Mouse (Mus musculus) CH12F3 (cell line): ENCODE data around the gene Stk25.
"Not testable (repeated sequence)": the region's sequence is repeated elsewhere in the genome, so short reads cannot be mapped to it uniquely, and the experiment has no call there.

Source experiments
- in situ Hi-C: fragments of 300-500 bp; cut with MboI; formaldehyde crosslinking; loops from 2 replicates; pipeline ENCODE4 v1.14.3; 2020; ENCODE audit warnings: low sequenced_read_pairs

The Stk25 gene

GRCm38 (mm10) chr1:93658559-93658958 is at the start of gene Stk25:
Stk25 (minus strand) TSS chr1:93658659.
- in situ Hi-C loops, result not testable (repeated sequence)

GRCm38 (mm10) chr1:93705389-93705788 is 46.9 kb upstream of the Stk25 start:
- in situ Hi-C loops, result no loop called here

DNA sequence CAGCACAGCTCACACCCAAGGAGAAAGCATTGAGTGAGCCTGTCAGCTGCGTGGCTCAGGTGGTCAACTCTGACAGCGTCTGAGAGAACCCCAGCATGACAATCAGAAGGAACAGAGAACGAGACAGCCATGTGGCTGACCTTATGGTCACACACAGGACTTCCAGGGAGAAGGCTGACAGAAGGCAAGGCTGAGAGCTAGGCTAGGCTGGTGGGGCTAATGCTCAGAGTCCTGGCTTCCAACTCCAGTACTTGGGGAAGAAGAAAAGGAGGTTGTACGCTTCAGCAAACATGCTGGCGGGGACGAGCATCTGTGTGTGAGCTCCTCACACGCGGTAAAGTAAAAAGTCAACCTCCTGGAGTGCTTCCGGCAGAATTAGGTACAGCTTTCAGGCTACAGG is 45.9 kb upstream of the Stk25 start:
- in situ Hi-C loops, result no loop called here

DNA sequence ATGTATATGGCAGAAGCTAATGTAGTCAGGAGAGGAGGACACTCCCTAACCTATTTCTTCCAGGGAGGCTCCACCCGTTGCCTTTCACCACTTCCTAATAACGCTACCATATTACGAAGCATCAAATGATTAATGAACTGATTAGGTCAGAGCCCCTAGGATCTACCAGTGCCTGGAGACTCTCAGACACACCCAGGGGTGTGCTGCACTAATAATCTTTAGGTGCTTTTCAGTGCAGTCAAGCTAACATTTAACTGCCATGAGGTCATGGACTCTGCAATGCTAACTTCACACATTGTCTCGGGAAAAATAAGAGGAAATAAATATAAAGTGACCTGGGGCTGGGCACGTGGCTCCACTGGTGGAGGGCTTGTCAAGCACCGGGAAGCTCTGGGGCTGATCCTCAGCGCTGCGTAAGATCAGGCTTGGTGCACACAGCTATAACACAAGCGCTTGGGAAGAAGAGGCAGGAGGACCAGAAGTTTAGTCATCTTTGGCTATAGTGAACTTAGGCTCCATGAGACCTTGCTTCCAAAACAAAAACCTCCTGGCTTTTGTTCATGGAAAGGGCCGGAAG is 45.1 kb upstream of the Stk25 start:
- in situ Hi-C loops, result no loop called here

- in situ Hi-C loops, result no loop called here
Observed at GRCm38 (mm10) chr1:93702106-93702505, 43.6 kb upstream of the Stk25 start.

GRCm38 (mm10) chr1:93699159-93699558 is 40.7 kb upstream of the Stk25 start:
- in situ Hi-C loops, result no loop called here

GRCm38 (mm10) chr1:93697317-93697716 is 38.9 kb upstream of the Stk25 start:
- in situ Hi-C loops, result no loop called here

DNA sequence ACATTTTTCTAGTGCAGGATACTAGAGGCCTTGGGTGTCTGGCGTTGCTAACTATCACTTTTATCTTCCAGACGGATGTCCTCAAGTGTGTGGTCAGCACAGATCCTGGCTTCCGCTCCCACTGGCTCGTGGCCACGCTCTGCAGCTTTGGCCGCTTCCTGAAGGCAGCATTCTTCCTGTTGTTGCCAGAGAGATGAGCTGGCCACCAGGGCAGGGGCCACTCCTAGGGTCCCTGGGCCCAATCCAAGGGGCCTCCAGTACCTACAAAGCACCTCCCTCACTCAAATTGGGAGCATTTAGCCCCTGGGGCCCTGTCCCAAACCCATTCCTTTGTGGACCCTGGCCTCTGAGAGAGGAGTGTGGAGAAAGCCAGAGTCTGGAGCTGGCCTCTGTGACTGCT is 36.5 kb upstream of the Stk25 start:
- in situ Hi-C loops, result no loop called here

DNA sequence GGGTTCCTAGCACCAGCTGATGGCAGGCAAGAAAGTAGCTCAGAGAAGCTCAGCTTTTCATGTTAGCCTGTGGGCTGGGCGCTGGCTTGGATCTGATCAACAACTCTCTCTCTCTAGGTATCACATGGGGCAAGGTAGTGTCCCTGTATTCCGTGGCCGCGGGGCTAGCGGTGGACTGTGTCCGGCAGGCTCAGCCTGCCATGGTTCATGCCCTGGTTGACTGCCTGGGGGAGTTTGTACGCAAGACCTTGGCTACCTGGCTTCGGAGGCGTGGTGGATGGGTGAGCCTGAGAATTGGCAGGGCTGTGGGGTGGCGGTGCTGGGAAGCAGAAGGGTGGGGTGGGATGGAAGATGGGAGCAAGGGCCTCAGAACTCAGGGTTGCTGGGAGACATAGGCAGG is 35.5 kb upstream of the Stk25 start:
- in situ Hi-C loops, result no loop called here

DNA sequence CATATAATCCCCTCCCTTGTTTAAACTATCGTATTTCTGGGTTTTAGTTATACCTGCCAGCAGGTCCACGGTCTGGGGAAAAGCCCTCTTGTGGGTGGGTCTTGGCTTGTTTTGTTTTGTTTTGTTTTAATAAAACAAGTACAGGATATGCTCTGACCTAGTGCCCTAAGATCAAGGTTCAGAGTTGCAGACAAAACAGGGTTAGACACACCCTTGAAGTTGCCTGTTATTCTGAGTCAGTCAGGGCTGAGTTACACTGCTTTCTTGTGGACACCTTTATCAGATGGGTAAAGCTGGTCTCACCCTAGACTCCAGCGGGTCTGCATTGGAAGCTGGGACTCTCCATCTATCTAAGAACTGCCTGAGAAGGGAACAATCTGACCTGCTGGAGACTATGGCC is 35.0 kb upstream of the Stk25 start:
- in situ Hi-C loops, result no loop called here

- in situ Hi-C loops, result no loop called here
Observed at GRCm38 (mm10) chr1:93692773-93693172, 34.3 kb upstream of the Stk25 start.

DNA sequence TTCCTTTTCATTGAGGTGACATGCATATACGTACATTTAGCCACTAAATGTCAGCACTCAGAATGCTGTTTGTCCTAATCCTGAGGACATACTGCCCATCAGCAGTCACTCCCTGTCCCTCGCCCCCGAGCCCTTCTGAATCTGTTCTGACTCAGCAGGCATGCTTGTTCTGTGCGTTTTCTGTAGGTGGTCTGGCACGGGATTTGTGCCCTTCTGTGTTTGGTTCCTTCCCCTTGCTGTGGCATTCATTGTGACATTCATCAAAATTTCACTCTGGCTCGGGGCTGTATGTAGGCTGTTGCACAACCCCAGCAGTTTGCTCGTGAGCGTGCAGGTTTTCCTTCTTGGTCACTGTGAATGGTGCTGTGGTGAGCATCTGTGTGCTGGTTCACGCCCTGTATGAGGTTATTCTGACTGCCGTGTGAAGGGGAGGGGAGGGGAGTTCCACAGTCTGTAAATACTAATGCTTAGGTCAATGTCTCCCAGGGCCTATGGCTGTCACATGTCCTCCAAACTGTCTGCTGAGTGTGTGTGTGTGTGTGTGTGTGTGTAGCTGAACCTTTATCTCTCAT is 33.4 kb upstream of the Stk25 start:
- in situ Hi-C loops, result no loop called here

DNA sequence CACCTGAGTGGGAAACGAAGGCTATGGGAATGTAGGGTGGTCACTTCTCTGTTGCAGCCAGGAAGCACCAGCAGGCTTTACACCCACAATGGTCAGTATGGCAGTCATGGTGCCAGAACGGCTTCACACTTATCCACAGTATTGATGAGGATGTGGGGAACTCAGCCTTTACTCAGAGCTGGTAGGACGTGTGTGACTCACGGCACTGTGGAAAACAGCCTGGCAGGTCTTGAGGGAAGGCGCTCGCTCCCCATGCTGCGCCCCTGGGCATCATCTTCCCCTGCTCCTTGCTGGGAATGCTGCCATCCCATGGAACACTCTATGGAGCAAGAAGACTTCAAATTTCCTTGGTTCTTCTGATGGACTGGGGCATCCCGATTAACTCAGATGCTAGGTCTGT is 32.6 kb upstream of the Stk25 start:
- in situ Hi-C loops, result no loop called here

DNA sequence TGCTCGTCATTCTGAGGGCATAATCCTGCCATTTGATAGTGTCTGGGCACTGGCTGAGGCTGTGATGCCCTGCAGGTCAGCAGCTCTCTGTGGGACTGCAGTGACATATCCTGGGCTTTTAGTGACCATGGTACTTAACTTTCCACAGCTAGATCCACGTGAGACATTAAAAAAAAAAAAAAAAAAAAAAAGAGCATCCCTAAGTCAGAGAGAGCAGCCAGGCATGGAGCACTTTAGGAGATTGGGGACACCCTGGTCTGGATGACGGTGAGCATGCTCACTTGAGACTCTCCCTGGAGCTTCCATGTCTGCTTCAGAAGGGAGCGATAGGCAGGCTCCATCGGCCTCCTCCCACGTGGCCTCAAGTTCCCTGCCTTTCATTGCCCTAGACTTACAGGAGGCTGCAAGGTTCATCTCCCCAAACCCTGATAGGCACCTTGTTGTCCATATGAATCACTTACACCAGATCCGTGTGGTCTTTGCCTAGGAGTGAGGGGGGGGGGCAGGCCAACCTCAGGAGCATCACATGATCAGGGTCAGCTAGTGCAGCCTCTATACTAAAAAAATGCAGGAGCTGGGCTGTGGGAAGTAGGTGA is 31.5 kb upstream of the Stk25 start:
- in situ Hi-C loops, result no loop called here

DNA sequence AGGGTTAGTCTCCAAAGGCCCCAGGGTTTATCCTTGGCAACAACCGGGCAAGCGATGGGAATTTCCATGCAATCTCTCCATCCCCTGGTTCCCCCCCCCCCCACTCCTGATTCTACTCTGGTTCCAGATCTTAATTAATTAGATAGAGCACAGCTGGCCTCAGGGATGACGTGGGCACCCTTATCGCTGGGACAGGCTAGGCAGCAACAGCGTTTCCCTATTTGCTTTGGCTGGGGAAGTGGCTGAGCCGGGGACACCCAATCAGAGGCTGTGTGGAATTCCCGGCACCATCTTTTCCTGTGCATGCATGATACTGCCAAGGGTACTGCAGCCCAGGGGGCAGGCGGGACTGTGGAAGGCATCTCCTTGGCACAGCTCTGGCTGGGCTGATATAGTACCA is 29.7 kb upstream of the Stk25 start:
- in situ Hi-C loops, result no loop called here

DNA sequence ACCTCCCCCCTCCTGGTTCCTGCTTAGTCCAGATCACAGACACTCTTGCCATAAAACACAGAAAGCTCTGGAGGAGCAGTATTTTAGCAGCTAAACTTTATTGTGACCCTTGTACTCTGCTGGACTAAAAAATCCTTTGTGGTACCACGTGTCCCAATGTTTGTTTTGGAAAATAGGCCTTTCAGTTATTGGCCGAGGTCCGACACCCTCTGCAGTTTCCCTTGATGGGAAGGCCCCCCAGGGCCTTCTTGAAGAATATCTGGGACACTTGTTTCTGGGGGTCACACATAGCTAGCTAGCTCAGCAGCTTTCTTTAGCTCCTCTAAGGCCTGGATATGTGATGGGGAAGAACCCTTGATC is 28.5 kb upstream of the Stk25 start:
- in situ Hi-C loops, result no loop called here

- in situ Hi-C loops, result no loop called here
Observed at GRCm38 (mm10) chr1:93686245-93686960, 27.9 kb upstream of the Stk25 start.

DNA sequence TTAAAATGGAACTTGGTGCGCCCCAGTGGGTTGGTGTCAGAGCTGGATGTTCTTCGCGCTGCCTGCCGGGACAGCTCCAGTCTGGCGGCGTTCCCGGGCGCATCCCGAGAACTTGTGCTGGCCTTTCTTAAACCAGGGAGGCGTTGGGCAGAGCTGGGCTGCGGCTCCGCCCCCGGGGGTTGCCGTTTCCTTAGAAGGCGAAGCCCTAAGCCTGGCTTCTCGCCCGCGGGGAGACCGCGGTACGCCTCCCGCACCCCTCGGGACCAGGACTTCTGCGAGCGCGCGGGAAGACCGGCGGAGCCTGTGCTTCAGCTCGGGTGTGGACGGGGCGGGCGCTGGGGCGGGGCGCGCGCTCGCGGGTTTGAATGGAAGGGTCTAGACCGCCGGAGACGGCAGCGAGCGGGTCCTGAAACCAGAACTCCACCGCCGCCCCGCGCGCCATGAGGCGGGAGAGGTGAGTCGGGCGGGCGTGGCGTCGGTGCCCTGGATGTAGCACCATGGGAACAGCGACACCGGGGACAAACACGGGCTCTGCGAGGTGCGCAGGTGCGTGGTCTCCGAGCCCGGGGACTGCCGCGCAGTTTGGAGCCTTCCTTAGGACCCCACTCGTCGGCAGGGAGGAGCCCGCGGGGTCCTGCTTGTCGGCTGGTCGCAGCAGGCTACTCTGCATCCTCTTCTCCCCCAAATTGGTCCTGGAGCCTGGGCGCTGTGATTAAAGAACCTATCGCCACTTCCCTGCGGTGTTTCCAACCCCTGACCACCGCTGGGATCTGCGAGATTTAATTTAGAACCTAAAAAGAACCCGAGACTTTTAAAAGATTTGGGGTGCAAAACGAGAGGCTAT is 27.2 kb upstream of the Stk25 start, which contains the start of gene Bok:
TSS of gene Bok (plus strand) at position 260 of the 844 bp plus-strand sequence.
- in situ Hi-C loops, result no loop called here

DNA sequence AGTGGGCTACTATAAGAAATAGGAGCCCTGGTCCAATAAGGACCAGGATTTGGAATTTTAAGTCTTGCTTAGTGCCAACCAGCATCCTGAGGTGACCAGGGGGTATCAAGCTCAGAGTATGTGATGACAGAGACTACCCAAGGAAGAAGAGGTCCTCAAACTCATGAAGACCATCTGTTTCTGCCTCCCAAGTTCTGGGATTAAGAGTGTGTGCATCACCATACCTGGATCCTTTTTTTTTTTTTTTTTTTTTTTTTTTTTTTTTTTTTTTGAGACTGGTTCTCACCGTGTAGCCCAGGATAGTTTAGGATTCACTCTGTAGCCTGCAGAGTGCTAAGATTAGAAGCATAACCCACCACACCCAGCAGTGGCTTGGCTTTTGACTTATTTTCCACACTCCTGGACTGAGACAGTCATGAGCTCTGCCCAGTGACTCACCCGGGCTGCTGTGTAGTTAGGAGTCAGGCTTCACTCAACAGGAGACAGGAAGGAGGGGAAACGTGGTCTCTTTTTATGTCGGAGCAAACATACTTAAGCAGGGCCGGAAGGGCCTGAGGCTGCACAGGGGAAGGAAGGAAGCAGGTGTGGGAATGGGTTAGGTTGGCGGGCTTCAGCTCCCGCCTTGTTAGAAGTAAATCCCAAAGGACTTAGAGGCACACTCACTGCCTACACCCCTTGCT is 21.6 kb upstream of the Stk25 start:
- in situ Hi-C loops, result no loop called here

DNA sequence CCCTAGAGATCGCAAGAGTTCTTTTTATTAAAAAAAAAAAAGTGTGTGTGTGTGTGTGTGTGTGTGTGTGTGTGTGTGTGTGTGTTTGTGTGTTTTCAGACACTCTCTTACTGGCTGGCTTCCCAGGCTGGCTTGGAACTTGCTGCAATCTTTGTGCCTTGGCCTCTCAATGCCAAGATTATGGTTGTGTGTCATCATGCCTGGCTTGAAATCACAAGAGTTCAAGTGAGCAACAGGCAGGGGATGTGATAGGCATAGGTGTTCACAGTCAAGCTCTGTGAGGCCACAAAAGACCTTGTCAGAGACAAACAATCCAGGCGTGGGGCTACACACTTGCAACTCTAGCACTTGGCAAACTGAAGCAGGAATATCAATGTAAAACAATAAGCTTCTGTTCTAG is 19.9 kb upstream of the Stk25 start:
- in situ Hi-C loops, result no loop called here

- in situ Hi-C loops, result no loop called here
Observed at GRCm38 (mm10) chr1:93672682-93673081, 14.2 kb upstream of the Stk25 start.
